Mouse (Mus musculus): ENCODE results near the gene Ezr.
A peak's percentile ranks its signal among the peaks of the same experiment; 100 is the strongest.

Gene Ezr

GRCm38 (mm10) chr17:6782611-6783005 is at the start of gene Ezr:
Ezr (minus strand) TSS chr17:6782784.
- peak; percentile 85 to 87 for DNase-seq (ENCODE audit: low spot score in 2 of 2)

DNA sequence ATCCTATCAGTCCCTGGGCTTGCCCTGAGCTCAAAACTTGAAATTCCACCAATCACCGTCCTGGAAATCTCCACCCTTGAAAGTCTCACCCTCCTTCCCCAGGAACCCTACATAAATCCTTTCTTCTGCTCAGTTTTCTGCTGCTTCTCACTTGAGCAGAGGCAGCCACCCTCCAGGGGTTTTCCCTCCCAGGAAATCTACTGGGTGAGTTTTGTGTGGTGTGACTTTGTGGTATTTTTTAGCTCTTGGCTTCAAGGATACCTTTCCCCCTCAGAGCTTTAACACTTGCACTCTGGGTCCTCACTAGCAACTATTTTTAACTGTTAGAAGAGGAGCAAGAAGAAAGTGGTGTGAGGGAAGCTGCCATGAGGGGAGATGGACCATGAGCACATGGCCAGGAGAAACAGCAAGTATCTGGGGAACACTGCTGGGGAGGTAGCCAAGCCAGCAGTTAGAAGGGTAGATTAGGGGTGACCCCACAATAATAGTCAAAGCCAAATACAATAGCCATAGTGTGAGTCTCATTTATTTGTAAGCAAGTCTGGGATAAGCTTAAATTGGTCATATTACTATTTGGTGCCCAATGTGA is 47.5 kb upstream of the Ezr start:
- DNase-seq (ENCODE audit: low spot score in 2 of 2) = no peak

DNA sequence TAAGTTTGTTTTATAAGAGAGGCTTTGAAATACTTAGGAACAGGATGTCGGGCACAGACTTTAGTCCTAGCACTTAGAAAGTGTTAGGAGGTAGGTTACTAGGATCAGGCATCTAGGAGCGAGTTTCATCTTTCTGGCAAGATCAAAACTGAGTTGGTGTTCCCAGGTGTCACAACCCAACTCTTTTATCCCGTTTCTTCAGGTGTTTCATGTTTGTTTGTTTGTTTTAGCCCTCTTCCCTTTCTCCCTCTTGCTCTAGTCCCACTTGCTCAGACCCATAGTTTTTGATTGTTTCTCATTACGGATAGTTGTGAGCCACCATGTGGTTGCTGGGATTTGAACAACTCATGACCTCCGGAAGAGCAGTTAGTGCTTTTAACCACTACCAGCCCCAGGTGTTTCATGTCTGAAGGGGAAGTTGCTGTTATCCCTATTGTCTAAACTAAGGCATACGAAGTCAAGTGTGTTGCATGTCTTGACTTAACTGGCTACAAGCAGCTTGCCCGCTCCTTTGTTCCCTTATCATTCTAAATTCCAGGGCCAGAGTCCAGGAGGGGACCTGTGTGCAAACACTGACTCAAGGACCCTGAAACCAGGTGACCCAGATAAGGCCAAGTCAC is 46.1 kb upstream of the Ezr start:
- no peak for DNase-seq (ENCODE audit: low spot score in 2 of 2)

- DNase-seq (ENCODE audit: low spot score in 2 of 2) = peak; percentile 88 to 92
Measured at GRCm38 (mm10) chr17:6827740-6828461, 45.3 kb upstream of the Ezr start.

GRCm38 (mm10) chr17:6827159-6827733 is 44.7 kb upstream of the Ezr start:
- DNase-seq (ENCODE audit: low spot score in 2 of 2) = no peak

- DNase-seq (ENCODE audit: low spot score in 2 of 2) = no peak
Measured at GRCm38 (mm10) chr17:6816796-6817195, 34.2 kb upstream of the Ezr start.

DNA sequence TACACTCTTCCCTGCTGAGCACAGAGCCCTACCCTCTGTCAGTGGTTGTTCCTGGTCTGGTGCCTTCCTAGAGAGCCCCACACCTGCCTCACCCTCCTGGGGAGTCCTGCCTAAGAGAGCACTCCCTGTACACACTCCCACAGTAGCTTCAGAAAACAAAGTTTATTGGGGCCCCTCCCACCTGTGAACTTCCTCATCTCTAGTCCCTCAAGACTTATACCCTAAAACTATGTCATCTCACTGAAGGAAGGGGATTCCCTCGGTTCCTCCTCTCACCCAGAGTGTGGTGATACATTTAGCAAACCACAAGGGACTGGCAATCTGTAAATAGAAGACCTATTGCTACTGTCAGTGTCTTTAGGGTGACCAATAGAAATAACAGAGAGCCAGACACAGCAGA is 33.6 kb upstream of the Ezr start:
- no peak for DNase-seq (ENCODE audit: low spot score in 2 of 2)

DNA sequence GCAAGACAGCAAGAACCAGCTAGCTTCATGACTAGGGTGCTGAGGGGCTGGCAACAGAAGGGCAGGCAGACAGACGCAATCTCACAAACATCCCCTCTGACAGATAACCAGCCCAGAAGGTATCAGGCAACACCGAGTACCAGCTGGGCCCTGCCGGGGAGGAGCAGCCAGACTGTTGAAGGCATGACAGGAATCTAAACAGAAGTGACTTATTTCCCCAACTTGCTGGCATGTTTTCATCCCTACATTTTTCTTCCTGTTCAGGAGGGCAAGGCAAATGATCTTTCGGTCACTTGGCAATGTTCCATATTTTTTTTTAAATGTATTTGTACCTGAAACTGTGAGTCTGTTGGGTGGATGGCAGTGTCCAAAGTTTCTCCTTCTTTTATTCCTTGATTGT is 32.1 kb upstream of the Ezr start:
- DNase-seq (ENCODE audit: low spot score in 2 of 2) = no peak

- no peak for DNase-seq (ENCODE audit: low spot score in 2 of 2)
Measured at GRCm38 (mm10) chr17:6812851-6813191, 30.2 kb upstream of the Ezr start.

DNA sequence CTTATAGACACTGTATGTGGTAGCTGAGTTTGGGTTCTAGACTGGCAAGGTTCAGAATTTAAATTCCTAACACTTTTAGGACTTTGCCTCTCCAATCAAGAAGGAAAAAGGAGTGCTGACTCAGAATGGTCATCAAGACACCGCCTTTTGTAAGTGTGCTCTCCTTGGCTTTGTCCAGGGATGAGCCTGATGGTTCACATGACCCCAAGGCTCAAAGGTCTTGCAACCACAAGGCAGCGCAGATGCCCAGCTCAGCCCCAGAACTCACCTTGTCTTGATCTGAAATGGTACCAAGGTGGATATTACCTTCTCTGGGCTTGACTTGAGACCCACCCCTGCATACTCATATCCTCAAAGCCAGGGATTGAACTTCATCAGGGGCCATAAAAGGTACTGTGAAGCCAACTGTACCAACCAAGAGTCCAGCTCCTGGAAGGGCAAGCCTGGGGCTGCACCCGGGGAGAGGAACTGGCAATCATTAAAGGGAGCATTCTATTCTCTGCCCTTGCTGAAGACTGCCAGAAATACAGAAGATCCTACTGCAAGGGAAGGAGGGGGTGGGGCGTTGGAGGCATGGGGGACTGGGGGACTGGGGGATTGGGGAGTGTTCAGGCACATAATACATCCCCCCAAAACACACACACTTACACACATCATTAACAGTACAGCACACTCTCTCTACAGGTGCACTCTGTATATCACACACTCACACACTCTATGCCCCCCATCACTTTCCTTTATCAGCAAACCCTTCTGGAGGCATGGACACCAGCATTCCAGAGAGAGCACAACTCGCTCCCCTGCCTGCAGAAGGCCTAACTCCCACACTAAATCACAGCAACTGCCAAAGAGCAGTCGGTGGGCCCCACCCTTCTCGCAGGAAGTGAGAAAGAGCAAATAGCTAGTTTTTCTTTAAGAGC is 29.6 kb upstream of the Ezr start:
- DNase-seq (ENCODE audit: low spot score in 2 of 2) = no peak

DNA sequence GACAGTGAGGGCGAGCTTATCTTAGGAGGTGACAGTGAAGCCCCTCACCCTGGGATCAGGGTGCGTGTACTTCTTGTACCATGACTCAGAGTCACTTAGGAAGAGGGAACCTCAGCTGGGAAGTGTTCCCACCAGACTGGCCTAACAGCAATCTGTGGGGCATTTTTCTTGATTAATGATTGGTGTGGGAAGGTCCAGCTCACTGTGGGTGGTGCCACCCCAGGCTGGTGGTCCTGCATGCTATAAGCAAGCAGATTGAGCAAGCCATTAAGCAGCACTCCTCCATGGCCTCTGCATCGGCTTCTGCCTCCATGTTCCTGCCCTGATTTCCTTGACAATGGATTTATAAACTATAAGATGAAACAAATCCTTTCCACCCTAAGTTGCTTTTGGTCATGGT is 26.7 kb upstream of the Ezr start:
- DNase-seq (ENCODE audit: low spot score in 2 of 2) = no peak

DNA sequence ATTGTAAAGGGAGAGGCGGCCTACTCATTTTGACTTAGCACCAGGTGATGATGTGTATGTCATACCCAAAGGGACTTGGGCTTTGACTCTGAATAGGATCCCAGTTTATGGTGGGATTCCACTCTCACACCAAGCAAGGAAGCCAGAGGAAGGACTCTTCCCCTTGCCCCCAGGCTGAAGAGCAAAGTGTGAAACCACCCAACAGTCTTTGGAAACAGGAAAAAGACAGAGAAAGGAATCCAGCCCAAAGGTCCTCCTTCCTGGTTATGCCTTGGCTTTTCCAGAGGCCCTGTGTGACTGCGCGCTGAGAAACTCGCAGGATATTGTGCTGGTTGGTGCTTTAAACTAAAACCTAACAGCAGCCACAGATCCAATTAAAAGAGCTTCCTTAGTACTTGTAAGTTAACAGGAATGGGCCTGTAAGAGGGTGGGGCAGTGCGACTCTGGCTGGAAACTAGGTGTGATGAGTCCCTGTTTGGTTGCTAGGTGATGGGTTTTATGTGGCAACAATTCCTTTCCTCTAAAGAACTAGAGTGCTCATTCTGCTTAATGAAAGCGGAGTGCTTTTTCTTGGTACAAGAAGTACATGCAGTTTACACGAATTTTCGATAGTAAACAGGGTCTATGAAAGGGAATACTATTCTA is 26.1 kb upstream of the Ezr start:
- DNase-seq (ENCODE audit: low spot score in 2 of 2) = no peak

DNA sequence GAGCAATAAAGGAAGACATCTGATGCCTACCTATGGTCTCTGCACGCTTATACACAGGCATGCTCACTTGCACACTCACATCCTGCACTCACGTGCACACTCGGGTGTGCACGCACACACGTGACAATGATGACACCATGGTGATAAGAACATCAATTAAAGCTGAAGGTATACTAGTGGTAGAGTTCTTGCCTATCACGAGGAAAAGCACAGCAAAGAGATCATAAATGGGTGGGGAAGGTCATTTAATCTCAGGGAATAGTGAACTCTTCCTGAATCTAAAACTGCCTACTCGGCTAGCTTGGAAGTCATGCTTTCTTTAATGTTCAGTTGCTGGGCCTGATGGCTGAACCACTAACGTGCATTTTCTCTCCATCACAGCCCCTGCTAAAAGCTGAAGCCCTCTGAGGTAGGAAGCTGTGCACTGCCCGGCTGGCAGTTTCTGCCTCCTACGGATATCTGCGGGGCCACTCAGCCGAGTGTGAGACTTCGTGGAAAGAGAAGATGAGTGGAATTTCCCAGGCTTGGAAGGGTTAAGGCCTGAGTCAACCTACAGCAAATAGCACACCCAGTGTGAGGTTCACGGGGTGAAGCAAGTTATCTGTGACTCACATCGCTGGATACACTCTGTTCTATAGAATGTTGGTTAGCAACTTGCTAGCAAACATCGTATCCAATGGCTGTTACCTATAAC is 25.4 kb upstream of the Ezr start:
- DNase-seq (ENCODE audit: low spot score in 2 of 2) = no peak

DNA sequence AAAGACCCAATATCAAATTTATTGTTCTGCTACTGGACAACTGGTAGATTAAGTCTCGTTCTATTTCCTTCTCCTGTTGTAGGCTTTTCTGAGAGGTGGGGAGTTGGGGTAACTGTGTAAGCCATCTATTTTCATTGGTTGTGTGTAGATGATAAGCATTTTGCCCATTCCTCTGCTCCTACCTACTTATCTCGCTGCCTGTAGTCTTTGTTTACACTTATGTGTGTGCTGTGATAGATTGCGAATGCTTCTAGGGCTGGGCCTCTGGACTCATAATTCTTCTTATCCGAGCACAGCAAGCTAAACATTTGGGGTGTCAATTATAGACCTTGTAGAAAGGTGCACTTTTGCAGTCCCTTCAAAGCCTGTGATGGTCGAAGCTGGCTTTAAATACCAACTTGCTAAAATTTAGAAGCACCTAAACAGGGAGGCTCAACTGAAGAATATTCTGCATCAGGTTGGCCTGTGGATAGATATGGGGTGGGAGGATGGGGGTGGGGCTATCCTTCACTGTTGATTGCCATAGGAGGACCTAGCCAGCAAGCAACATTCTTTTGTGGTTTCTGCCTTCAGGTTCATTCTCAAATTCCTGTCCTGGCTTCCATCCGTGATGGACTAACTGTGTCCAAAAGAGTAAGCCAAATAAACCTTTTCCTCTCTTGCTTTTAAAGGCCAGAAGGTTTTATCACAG is 22.4 kb upstream of the Ezr start:
- no peak for DNase-seq (ENCODE audit: low spot score in 2 of 2)

- DNase-seq (ENCODE audit: low spot score in 2 of 2) = no peak
Measured at GRCm38 (mm10) chr17:6804111-6804510, 21.5 kb upstream of the Ezr start.

GRCm38 (mm10) chr17:6803614-6804013 is 21.0 kb upstream of the Ezr start:
- no peak for DNase-seq (ENCODE audit: low spot score in 2 of 2)

GRCm38 (mm10) chr17:6798392-6799061 is 15.9 kb upstream of the Ezr start:
- DNase-seq (ENCODE audit: low spot score in 2 of 2) = no peak

GRCm38 (mm10) chr17:6797471-6797870 is 14.9 kb upstream of the Ezr start:
- no peak for DNase-seq (ENCODE audit: low spot score in 2 of 2)

GRCm38 (mm10) chr17:6794160-6794751 is 11.7 kb upstream of the Ezr start:
- DNase-seq (ENCODE audit: low spot score in 2 of 2) = no peak

All from urinary bladder, postnatal 4 days (tissue).